Mouse (Mus musculus) R1 (cell line): ENCODE measurements at regions not wholly inside any gene's neighbourhood (a gene's known extent, or its start where the extent isn't known, plus 50 kb on each side); places are given as distances from the start of the nearest gene placed in this dataset.

Experiments used
- DNase-seq: peaks from one replicate; pipeline ENCODE4 v3.0.0-alpha.2; 2018; ENCODE audit warnings: low read depth, low spot score

- peak; percentile 90 for DNase-seq
These were observed 95.3 kb upstream of the Pabpc6 start for GRCm38 (mm10) chr17:9764701-9765359.

- DNase-seq = peak; percentile 13
These were observed 94.6 kb upstream of the Pabpc6 start for GRCm38 (mm10) chr17:9764041-9764606.

DNA sequence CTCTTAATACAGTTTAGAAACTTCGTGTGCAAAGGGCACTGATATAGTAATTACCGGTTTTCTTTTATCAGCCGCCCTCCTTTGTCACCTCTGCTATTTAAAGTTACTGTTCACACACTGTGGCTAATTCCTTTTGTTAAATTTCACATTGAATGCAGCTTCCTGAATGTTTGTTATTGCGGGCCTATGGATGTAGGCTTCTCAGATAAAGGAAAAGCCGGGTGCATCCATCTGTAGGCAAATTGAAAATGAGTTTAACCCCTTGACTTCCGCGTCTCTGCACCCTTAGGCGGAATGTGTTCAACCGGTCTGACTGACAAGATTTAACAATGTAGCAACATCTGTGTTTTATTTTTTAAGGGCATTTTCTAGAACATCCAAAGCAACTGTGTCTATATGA, 93.6 kb upstream of the Pabpc6 start:
- DNase-seq = no peak

DNA sequence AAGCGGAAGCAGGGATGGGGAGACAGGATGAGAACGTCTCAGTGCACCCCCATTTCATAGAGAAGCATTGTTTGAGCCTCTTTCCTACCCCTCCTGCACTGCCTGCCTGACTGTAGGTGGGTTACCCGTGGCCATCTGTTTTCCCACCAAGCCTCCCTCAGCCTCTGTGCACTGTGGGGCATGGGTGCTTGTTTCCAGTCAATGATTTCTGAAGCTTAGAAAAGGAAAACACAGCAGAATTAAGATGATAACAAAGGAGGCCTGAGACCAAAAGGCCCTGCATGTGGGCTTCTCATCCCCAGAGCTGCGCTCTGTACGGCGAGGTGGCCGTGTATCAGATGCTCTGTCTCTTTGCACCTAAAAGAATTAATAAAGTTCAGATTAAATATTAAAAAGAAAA, 92.9 kb upstream of the Pabpc6 start:
- no peak for DNase-seq

GRCm38 (mm10) chr17:9760706-9761059, 91.2 kb upstream of the Pabpc6 start:
- no peak for DNase-seq

- DNase-seq = no peak
These were observed 90.6 kb upstream of the Pabpc6 start for GRCm38 (mm10) chr17:9760026-9760705.

DNA sequence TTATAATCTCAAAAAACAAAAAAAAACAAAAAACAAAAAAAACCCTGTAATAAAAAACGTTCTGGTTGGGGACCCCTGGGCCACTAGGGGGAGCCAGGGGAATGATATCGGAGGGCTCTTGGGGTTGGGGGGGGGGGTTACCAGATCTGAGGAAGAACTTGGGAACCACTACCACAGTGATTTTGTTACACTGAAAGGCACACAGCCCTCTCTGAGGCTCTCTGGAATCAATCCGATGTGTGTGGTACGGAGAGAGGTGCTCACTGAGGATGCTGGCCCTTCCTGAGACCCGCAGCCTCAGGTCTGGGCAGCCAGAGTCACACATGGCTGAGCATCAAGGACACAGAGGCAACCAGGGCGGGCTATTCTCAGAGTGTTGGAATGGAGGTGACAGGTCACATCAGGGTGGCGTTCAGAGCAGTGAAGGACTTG, 89.9 kb upstream of the Pabpc6 start:
- peak; percentile 21 for DNase-seq

GRCm38 (mm10) chr17:9757725-9758251, 88.3 kb upstream of the Pabpc6 start:
- no peak for DNase-seq

GRCm38 (mm10) chr17:9756675-9757074, 87.2 kb upstream of the Pabpc6 start:
- no peak for DNase-seq

DNA sequence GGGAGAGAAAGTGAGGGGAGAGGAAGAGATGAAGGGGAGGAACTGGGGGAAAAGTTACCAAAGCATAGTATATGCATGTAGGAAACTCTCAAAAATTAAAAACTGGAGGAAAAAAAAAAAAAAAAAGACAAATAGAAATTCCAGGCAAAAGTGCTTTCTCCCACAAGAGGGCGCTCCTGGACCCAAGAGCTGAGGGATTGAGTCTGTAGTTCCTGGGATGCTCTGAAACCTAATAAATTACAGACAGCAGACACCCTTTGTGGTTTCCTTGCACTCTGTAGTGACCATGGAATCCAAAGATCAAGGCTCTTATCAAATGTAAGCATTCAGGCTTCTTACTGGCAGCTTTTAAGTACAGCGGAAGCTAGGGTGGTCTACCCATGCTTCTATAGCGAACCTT, 86.7 kb upstream of the Pabpc6 start:
- DNase-seq = peak; percentile 52

- DNase-seq = no peak
These were observed 86.1 kb upstream of the Pabpc6 start for GRCm38 (mm10) chr17:9755576-9755975.

GRCm38 (mm10) chr17:9754884-9755405, 85.4 kb upstream of the Pabpc6 start:
- DNase-seq = peak; percentile 44

DNA sequence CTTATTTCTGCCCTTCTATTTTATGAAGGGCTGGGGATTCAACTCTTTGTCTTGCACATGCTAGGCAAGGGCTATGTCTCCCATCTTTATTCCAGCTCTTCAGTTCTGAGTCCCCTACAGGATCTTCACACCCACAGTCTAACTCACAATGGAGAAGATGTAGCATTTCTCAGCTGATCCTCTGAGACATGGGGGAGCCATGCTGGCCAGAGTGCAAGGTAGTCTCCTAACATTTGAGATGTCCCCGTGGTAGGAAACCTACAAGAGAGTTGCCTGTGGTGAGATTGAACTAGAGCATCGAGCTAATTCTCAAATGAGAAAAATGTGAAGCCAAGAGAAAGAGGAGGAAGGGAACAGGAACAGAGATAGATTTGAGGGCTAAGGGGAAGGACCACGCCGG, 83.3 kb upstream of the Pabpc6 start:
- no peak for DNase-seq

GRCm38 (mm10) chr17:9751348-9752170, 82.0 kb upstream of the Pabpc6 start:
- DNase-seq = no peak

DNA sequence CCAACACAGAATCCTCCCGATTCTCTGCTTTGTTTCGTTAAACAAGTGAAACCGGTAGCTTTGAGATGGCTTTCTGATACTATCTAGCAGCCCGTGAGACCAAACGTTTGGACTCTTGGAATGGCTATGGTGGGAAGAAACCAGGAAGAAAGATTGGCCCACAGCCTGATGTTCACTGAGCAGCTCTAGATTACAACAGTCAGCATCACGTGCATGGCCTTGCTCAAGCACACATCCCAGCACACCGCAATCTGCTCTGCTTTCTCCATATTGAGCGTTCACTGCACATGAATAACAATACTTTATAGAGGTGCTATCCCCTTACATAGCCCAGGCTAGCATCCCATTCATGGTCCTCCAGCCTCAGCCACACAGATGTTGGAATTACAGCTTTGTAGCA, 80.5 kb upstream of the Pabpc6 start:
- DNase-seq = no peak

GRCm38 (mm10) chr17:9749301-9749700, 79.8 kb upstream of the Pabpc6 start:
- no peak for DNase-seq

DNA sequence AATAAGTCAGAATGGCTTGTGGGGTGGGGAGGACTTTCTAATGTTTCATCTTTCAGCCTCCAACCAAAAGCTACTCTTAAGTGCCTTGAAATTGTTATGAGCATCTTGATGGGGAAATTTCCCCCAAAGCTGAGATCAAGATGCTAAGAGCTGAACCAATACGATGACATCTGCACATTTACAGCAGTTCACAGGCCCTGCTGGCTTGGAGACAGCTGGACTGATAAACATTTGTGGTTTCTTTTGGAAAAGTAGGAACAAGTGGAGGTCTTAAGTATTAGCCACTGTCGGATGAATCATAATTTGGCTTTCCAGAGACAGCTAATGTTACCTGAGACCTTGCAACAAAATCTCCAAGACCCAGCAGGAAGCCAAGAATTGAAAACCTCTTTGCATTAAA, 78.4 kb upstream of the Pabpc6 start:
- DNase-seq = no peak

DNA sequence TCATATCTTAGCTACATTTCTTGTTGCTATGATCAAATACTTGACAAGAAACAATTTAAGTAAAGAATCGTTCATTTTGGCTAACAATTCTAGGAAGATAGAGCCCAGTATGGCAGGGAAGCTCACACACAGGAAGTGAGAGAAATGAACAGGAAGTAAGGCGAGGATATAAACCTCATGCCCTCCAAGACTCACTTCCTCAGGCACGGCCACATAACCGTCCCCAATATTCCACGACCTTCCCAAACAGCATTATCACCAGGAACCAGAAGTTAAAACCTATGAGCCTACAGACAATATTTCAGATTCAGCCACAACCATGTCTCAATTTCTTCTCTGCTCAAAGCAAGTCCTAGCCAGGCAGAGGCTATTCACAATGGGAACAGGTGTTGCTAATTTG, 73.8 kb upstream of the Pabpc6 start:
- no peak for DNase-seq

GRCm38 (mm10) chr17:9741321-9741720, 71.8 kb upstream of the Pabpc6 start:
- DNase-seq = no peak

DNA sequence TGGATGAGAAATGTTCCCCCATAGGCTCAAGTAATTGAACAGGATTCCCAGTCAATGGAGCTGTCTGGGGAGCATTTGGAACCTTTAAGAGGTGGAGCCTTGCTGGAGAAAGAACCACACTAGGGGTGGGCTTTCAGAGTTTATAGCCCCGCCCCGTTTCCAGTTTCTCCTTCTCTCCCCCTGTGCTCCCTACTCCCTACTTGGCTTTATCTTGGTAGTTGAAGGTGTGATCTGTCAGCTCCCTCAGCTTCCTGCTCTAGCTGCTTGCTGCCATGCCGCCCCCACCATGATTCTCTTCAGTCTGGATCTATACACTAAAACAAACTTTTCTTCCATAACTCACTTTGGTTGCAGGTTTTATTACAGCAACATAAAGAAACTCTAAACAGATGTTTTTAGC, 59.5 kb upstream of the Pabpc6 start:
- peak; percentile 55 for DNase-seq

GRCm38 (mm10) chr17:9725704-9726469, 56.4 kb upstream of the Pabpc6 start:
- DNase-seq = peak; percentile 56
